Mouse (Mus musculus): ENCODE results near the gene Phpt1.

Gene Phpt1

GRCm38 (mm10) chr2:25582466-25583119, 7.6 kb upstream of the Phpt1 start:
- DNase-seq (ENCODE audit: low spot score), result no peak

GRCm38 (mm10) chr2:25581901-25582301, 6.9 kb upstream of the Phpt1 start:
- DNase-seq (ENCODE audit: low spot score), result no peak

GRCm38 (mm10) chr2:25581294-25581864, 6.4 kb upstream of the Phpt1 start, which contains the start of gene Ajm1:
Ajm1 (minus strand) TSS chr2:25581757.
- DNase-seq (ENCODE audit: low spot score), result no peak

- no peak for DNase-seq (ENCODE audit: low spot score)
Observed at GRCm38 (mm10) chr2:25580621-25581101, 5.6 kb upstream of the Phpt1 start.

GRCm38 (mm10) chr2:25579737-25580460, 4.9 kb upstream of the Phpt1 start:
- no peak for DNase-seq (ENCODE audit: low spot score)

- no peak for DNase-seq (ENCODE audit: low spot score)
Observed at GRCm38 (mm10) chr2:25578796-25579736, 4.0 kb upstream of the Phpt1 start.

GRCm38 (mm10) chr2:25577951-25578795, 3.1 kb upstream of the Phpt1 start:
- no peak for DNase-seq (ENCODE audit: low spot score)

GRCm38 (mm10) chr2:25576965-25577891, 2.2 kb upstream of the Phpt1 start:
- no peak for DNase-seq (ENCODE audit: low spot score)

- DNase-seq (ENCODE audit: low spot score), result no peak
Observed at GRCm38 (mm10) chr2:25576028-25576850, 1.2 kb upstream of the Phpt1 start.

GRCm38 (mm10) chr2:25575432-25576027, 506 bp upstream of the Phpt1 start:
- no peak for DNase-seq (ENCODE audit: low spot score)

GRCm38 (mm10) chr2:25574136-25574535, 888 bp downstream of the Phpt1 start:
- DNase-seq (ENCODE audit: low spot score), result no peak

- no peak for DNase-seq (ENCODE audit: low spot score)
Observed at GRCm38 (mm10) chr2:25573068-25573467, 2.0 kb downstream of the Phpt1 start.

- DNase-seq (ENCODE audit: low spot score), result no peak
Observed at GRCm38 (mm10) chr2:25571221-25571620, 3.8 kb downstream of the Phpt1 start.

- no peak for DNase-seq (ENCODE audit: low spot score)
Observed at GRCm38 (mm10) chr2:25569323-25569722, 5.7 kb downstream of the Phpt1 start.

- no peak for DNase-seq (ENCODE audit: low spot score)
Observed at GRCm38 (mm10) chr2:25568473-25569019, 6.5 kb downstream of the Phpt1 start.

- DNase-seq (ENCODE audit: low spot score), result no peak
Observed at GRCm38 (mm10) chr2:25566558-25566957, 8.5 kb downstream of the Phpt1 start.

GRCm38 (mm10) chr2:25565741-25566140, 9.3 kb downstream of the Phpt1 start:
- DNase-seq (ENCODE audit: low spot score), result no peak

GRCm38 (mm10) chr2:25561946-25562345, 13.1 kb downstream of the Phpt1 start:
- no peak for DNase-seq (ENCODE audit: low spot score)

Data from urinary bladder, postnatal 14 days (tissue).